Mouse (Mus musculus) liver, embryonic 16.5 days (tissue): ENCODE measurements around the gene D030056L22Rik. TPM values are rescaled to one million over a fixed set of nuclear protein-coding genes. Genes with fewer than 3 reads are reported as not detected.
"Not testable (repeated sequence)": the region's sequence is repeated elsewhere in the genome, so short reads cannot be mapped to it uniquely, and the experiment has no call there.

Source experiments
- ATAC-seq: fragments of 200-750 bp; cut with Nextera tagmentation; 2 replicates; pipeline ENCODE4 v1.8.0; 2017; ENCODE audit warnings: low read depth, mild to moderate bottlenecking, moderate number of reproducible peaks, moderate library complexity
- H3K27ac ChIP-seq: fragments of 300-500 bp; sonication (generic); 2 replicates; pipeline ENCODE4 v1.5.1; 2014; ENCODE audit warnings: mild to moderate bottlenecking, low read length
- H3K27me3 ChIP-seq: fragments of 300-500 bp; sonication (generic); 2 replicates; pipeline ENCODE4 v1.6.1; 2014; ENCODE audit warnings: low read depth, low read length, mixed read lengths; ENCODE audit not compliant: control insufficient read depth, insufficient read depth
- H3K36me3 ChIP-seq: fragments of 300-500 bp; sonication (generic); 2 replicates; pipeline ENCODE4 v1.6.1; 2014; ENCODE audit warnings: mild to moderate bottlenecking; ENCODE audit not compliant: control insufficient read depth, insufficient read depth
- H3K4me1 ChIP-seq: fragments of 300-500 bp; sonication (generic); 2 replicates; pipeline ENCODE4 v1.6.1; 2014; ENCODE audit warnings: low read depth, low read length, mixed read lengths; ENCODE audit not compliant: control insufficient read depth
- H3K4me2 ChIP-seq: fragments of 300-500 bp; sonication (generic); 2 replicates; pipeline ENCODE4 v1.6.1; 2014; ENCODE audit warnings: low read depth, low read length, mixed read lengths
- H3K4me3 ChIP-seq: fragments of 300-500 bp; sonication (generic); 2 replicates; pipeline ENCODE4 v1.5.1; 2014; ENCODE audit warnings: low read depth, mild to moderate bottlenecking, low read length
- H3K9ac ChIP-seq: fragments of 300-500 bp; sonication (generic); 2 replicates; pipeline ENCODE4 v1.6.1; 2014; ENCODE audit warnings: low read depth, low read length
- H3K9me3 ChIP-seq: fragments of 300-500 bp; sonication (generic); replicated peaks from 2 replicates; pipeline ENCODE4 v1.6.1; 2016; ENCODE audit warnings: low read length; ENCODE audit not compliant: control insufficient read depth
- WGBS: fragments of 180-500 bp; shearing (Covaris S2); extraction: QIAGEN DNeasy Blood & Tissue Kit; methylation state at CpG from one replicate; pipeline ENCODE4 v1.1.7; 2014; ENCODE audit not compliant: insufficient replicate concordance; 5-methylcytosine and 5-hydroxymethylcytosine counted together
- polyA plus RNA-seq: library from polyadenylated mRNA; unstranded; fragments of >200 nt; fragmentation: Nextera tagmentation; extraction: Ambion mirVana; gene quantifications from 2 replicates; pipeline ENCODE4 v1.2.1, GENCODE M21; 2015

D030056L22Rik gene
- polyA plus RNA-seq, 1 experiment from 2014 or later: 24.2 TPM

GRCm38 (mm10) chr19:18713357-18713756, 364 bp downstream of the D030056L22Rik start:
- Histone ChIP-seq H3K4me1 (peaks cover 26% of the 10 kb centered on the region), H3K4me2 (peak overlapping the region; percentile 81), H3K27ac (peak overlapping the region; percentile 86), H3K4me3 (peak overlapping the region; percentile 99), H3K9ac (peak overlapping the region; percentile 97), H3K36me3 (peaks cover 11% of the 10 kb centered on the region)
- not testable (repeated sequence) for H3K9me3 ChIP-seq, H3K27me3 ChIP-seq
- WGBS: under 1% methylated on average over 39 of the region's 46 CpGs
- ATAC-seq: peak; percentile 40

GRCm38 (mm10) chr19:18716374-18716773, 3.4 kb downstream of the D030056L22Rik start:
- Histone ChIP-seq H3K9me3 (no peaks in the 10 kb centered on the region), H3K9ac (no peak overlapping the region), H3K4me1 (peaks cover 26% of the 10 kb centered on the region), H3K4me2 (no peak overlapping the region), H3K27ac (no peak overlapping the region), H3K36me3 (peaks cover 20% of the 10 kb centered on the region), H3K27me3 (no peaks in the 10 kb centered on the region), H3K4me3 (no peak overlapping the region)
- no peak for ATAC-seq
- WGBS: 24% methylated on average over 1 of the region's 1 CpGs

GRCm38 (mm10) chr19:18720337-18720736, 7.3 kb downstream of the D030056L22Rik start:
- H3K36me3 ChIP-seq: peaks cover 20% of the 10 kb centered on the region
- H3K27ac ChIP-seq: no peak overlapping the region
- no peak overlapping the region for H3K4me3 ChIP-seq
- no peak overlapping the region for H3K9ac ChIP-seq
- no peaks in the 10 kb centered on the region for H3K27me3 ChIP-seq
- no peak for ATAC-seq
- WGBS: 78% methylated on average over 3 of the region's 3 CpGs
- peaks cover 6% of the 10 kb centered on the region for H3K4me1 ChIP-seq
- no peaks in the 10 kb centered on the region for H3K9me3 ChIP-seq
- no peak overlapping the region for H3K4me2 ChIP-seq

GRCm38 (mm10) chr19:18725186-18725585, 12.2 kb downstream of the D030056L22Rik start:
- H3K9ac ChIP-seq: no peak overlapping the region
- H3K4me3 ChIP-seq: no peak overlapping the region
- 53% methylated on average over 2 of the region's 2 CpGs for WGBS
- H3K36me3 ChIP-seq: no peaks in the 10 kb centered on the region
- H3K27ac ChIP-seq: no peak overlapping the region
- no peak overlapping the region for H3K4me2 ChIP-seq
- no peaks in the 10 kb centered on the region for H3K4me1 ChIP-seq
- no peaks in the 10 kb centered on the region for H3K27me3 ChIP-seq
- ATAC-seq: peak; percentile 64; the same call in 1 of the 2 replicates
- no peaks in the 10 kb centered on the region for H3K9me3 ChIP-seq

GRCm38 (mm10) chr19:18730255-18730654, 17.3 kb downstream of the D030056L22Rik start:
- Histone ChIP-seq H3K4me2 (no peak overlapping the region), H3K27ac (no peak overlapping the region), H3K9ac (no peak overlapping the region), H3K4me1 (no peaks in the 10 kb centered on the region), H3K27me3 (no peaks in the 10 kb centered on the region), H3K36me3 (no peaks in the 10 kb centered on the region), H3K9me3 (no peaks in the 10 kb centered on the region), H3K4me3 (no peak overlapping the region)
- no peak for ATAC-seq
- 41% methylated on average over 7 of the region's 7 CpGs for WGBS

GRCm38 (mm10) chr19:18731077-18731476, 18.1 kb downstream of the D030056L22Rik start:
- Histone ChIP-seq H3K9ac (no peak overlapping the region), H3K36me3 (no peaks in the 10 kb centered on the region), H3K27me3 (no peaks in the 10 kb centered on the region), H3K4me1 (no peaks in the 10 kb centered on the region), H3K4me2 (no peak overlapping the region), H3K27ac (no peak overlapping the region), H3K4me3 (no peak overlapping the region), H3K9me3 (no peaks in the 10 kb centered on the region)
- WGBS: 39% methylated on average over 7 of the region's 7 CpGs
- no peak for ATAC-seq

- H3K27me3 ChIP-seq: no peaks in the 10 kb centered on the region
- H3K4me3 ChIP-seq: no peak overlapping the region
- no peaks in the 10 kb centered on the region for H3K9me3 ChIP-seq
- H3K36me3 ChIP-seq: no peaks in the 10 kb centered on the region
- no peak for ATAC-seq
- no peak overlapping the region for H3K27ac ChIP-seq
- H3K9ac ChIP-seq: no peak overlapping the region
- WGBS: 78% methylated on average over 4 of the region's 4 CpGs
- H3K4me2 ChIP-seq: no peak overlapping the region
- peaks cover 6% of the 10 kb centered on the region; the same call in 1 of the 2 replicates for H3K4me1 ChIP-seq
Measured at GRCm38 (mm10) chr19:18735901-18736300, 22.9 kb downstream of the D030056L22Rik start.

- WGBS: 54% methylated on average over 7 of the region's 7 CpGs
- H3K27ac ChIP-seq: no peak overlapping the region
- no peak overlapping the region for H3K4me2 ChIP-seq
- H3K4me3 ChIP-seq: no peak overlapping the region
- peaks cover 6% of the 10 kb centered on the region; the same call in 1 of the 2 replicates for H3K4me1 ChIP-seq
- H3K27me3 ChIP-seq: no peaks in the 10 kb centered on the region
- ATAC-seq: 0 out of 2 replicates have a peak, but pooled peaks have one; percentile 51
- no peak overlapping the region for H3K9ac ChIP-seq
- no peaks in the 10 kb centered on the region for H3K9me3 ChIP-seq
- no peaks in the 10 kb centered on the region for H3K36me3 ChIP-seq
Measured at GRCm38 (mm10) chr19:18739146-18739545, 26.2 kb downstream of the D030056L22Rik start.

GRCm38 (mm10) chr19:18743946-18744345, 31.0 kb downstream of the D030056L22Rik start:
- no peaks in the 10 kb centered on the region for H3K9me3 ChIP-seq
- H3K36me3 ChIP-seq: no peaks in the 10 kb centered on the region
- H3K4me3 ChIP-seq: no peak overlapping the region
- ATAC-seq: no peak
- H3K4me2 ChIP-seq: no peak overlapping the region
- H3K9ac ChIP-seq: no peak overlapping the region
- peaks cover 4% of the 10 kb centered on the region; the same call in 1 of the 2 replicates for H3K4me1 ChIP-seq
- H3K27ac ChIP-seq: no peak overlapping the region
- 58% methylated on average over 5 of the region's 5 CpGs for WGBS
- no peaks in the 10 kb centered on the region for H3K27me3 ChIP-seq
